Mouse (Mus musculus) liver, embryonic 12.5 days (tissue): Measurements from ENCODE around the gene Nrg3. TPM values are rescaled to one million over a fixed set of nuclear protein-coding genes. Genes with fewer than 3 reads are reported as not detected.
"Not testable (repeated sequence)": the region's sequence is repeated elsewhere in the genome, so short reads cannot be mapped to it uniquely, and the experiment has no call there.

ENCODE experiments used
- ATAC-seq: fragments of 200-750 bp; cut with Nextera tagmentation; 2 replicates; pipeline ENCODE4 v1.8.0; 2017; ENCODE audit warnings: moderate number of reproducible peaks, mild to moderate bottlenecking, moderate library complexity
- H3K27ac ChIP-seq: fragments of 300-500 bp; sonication (generic); 2 replicates; pipeline ENCODE4 v1.5.1; 2016; ENCODE audit warnings: mild to moderate bottlenecking
- H3K27me3 ChIP-seq: fragments of 300-500 bp; sonication (generic); replicated peaks from 2 replicates; pipeline ENCODE4 v1.6.1; 2016; ENCODE audit warnings: mild to moderate bottlenecking, moderate library complexity
- H3K36me3 ChIP-seq: fragments of 300-500 bp; sonication (generic); 2 replicates; pipeline ENCODE4 v1.6.1; 2016; ENCODE audit warnings: mild to moderate bottlenecking, moderate library complexity
- H3K4me1 ChIP-seq: fragments of 300-500 bp; sonication (generic); 2 replicates; pipeline ENCODE4 v1.6.1; 2016
- H3K4me2 ChIP-seq: fragments of 300-500 bp; sonication (generic); 2 replicates; pipeline ENCODE4 v1.6.1; 2016; ENCODE audit warnings: mild to moderate bottlenecking, moderate library complexity
- H3K4me3 ChIP-seq: fragments of 300-500 bp; sonication (generic); 2 replicates; pipeline ENCODE4 v1.5.1; 2016; ENCODE audit warnings: mild to moderate bottlenecking, moderate library complexity
- H3K9ac ChIP-seq: fragments of 300-500 bp; sonication (generic); 2 replicates; pipeline ENCODE4 v1.6.1; 2016; ENCODE audit warnings: mild to moderate bottlenecking, moderate library complexity
- H3K9me3 ChIP-seq: fragments of 300-500 bp; sonication (generic); replicated peaks from 2 replicates; pipeline ENCODE4 v1.6.1; 2016; ENCODE audit warnings: mild to moderate bottlenecking, moderate library complexity
- WGBS: fragments of 180-500 bp; shearing (Covaris S2); methylation state at CpG from one replicate; pipeline ENCODE4 v1.1.7; 2016; ENCODE audit not compliant: insufficient replicate concordance; 5-methylcytosine and 5-hydroxymethylcytosine counted together
- polyA plus RNA-seq: library from polyadenylated mRNA; unstranded; fragments of >200 nt; fragmentation: Nextera tagmentation; extraction: Ambion mirVana; gene quantifications from 2 replicates; pipeline ENCODE4 v1.2.1, GENCODE M21; 2016

Gene Nrg3
- polyA plus RNA-seq, 1 experiment from 2014 or later = not detected

GRCm38 (mm10) chr14:39160140-39160539 lies 312.7 kb downstream of the Nrg3 start:
- Histone ChIP-seq H3K4me2 (no peak overlapping the region), H3K4me3 (no peak overlapping the region), H3K36me3 (no peaks in the 10 kb centered on the region), H3K9ac (no peak overlapping the region), H3K9me3 (no peaks in the 10 kb centered on the region), H3K27ac (no peak overlapping the region), H3K4me1 (no peaks in the 10 kb centered on the region), H3K27me3 (no peaks in the 10 kb centered on the region)
- 57% methylated on average over 3 of the region's 3 CpGs for WGBS
- no peak for ATAC-seq

- Histone ChIP-seq H3K36me3 (no peaks in the 10 kb centered on the region), H3K9ac (no peak overlapping the region), H3K4me2 (no peak overlapping the region), H3K4me3 (no peak overlapping the region), H3K27ac (no peak overlapping the region), H3K27me3 (no peaks in the 10 kb centered on the region), H3K9me3 (no peaks in the 10 kb centered on the region), H3K4me1 (no peaks in the 10 kb centered on the region)
- ATAC-seq = no peak
- WGBS = 16% methylated on average over 1 of the region's 1 CpGs
Measured at GRCm38 (mm10) chr14:39155462-39155861, 317.4 kb downstream of the Nrg3 start.

GRCm38 (mm10) chr14:39129766-39130165 lies 343.1 kb downstream of the Nrg3 start:
- Histone ChIP-seq H3K4me2 (no peak overlapping the region), H3K27me3 (no peaks in the 10 kb centered on the region), H3K9ac (no peak overlapping the region), H3K4me1 (no peaks in the 10 kb centered on the region), H3K9me3 (no peaks in the 10 kb centered on the region), H3K36me3 (no peaks in the 10 kb centered on the region), H3K27ac (no peak overlapping the region), H3K4me3 (no peak overlapping the region)
- WGBS = 75% methylated on average over 2 of the region's 2 CpGs
- ATAC-seq = no peak

- Histone ChIP-seq H3K4me1 (no peaks in the 10 kb centered on the region), H3K27ac (no peak overlapping the region), H3K9me3 (no peaks in the 10 kb centered on the region), H3K9ac (no peak overlapping the region), H3K4me2 (no peak overlapping the region), H3K4me3 (no peak overlapping the region), H3K36me3 (no peaks in the 10 kb centered on the region), H3K27me3 (no peaks in the 10 kb centered on the region)
- ATAC-seq = no peak
- WGBS = 60% methylated on average over 3 of the region's 3 CpGs
Measured at GRCm38 (mm10) chr14:39117977-39118376, 354.9 kb downstream of the Nrg3 start.

GRCm38 (mm10) chr14:39116522-39117231 lies 356.2 kb downstream of the Nrg3 start:
- not testable (repeated sequence) for H3K9me3 ChIP-seq, H3K4me1 ChIP-seq, H3K9ac ChIP-seq, ATAC-seq, H3K27ac ChIP-seq, H3K4me3 ChIP-seq, H3K4me2 ChIP-seq, H3K27me3 ChIP-seq, H3K36me3 ChIP-seq
- WGBS = 67% methylated on average over 3 of the region's 3 CpGs

- WGBS = 79% methylated on average over 3 of the region's 3 CpGs
- no peak overlapping the region for H3K9ac ChIP-seq
- H3K4me2 ChIP-seq = no peak overlapping the region
- H3K27ac ChIP-seq = no peak overlapping the region
- no peaks in the 10 kb centered on the region for H3K4me1 ChIP-seq
- no peaks in the 10 kb centered on the region for H3K36me3 ChIP-seq
- no peak for ATAC-seq
- no peaks in the 10 kb centered on the region for H3K27me3 ChIP-seq
- no peaks in the 10 kb centered on the region for H3K9me3 ChIP-seq
- no peak overlapping the region for H3K4me3 ChIP-seq
Measured at GRCm38 (mm10) chr14:39109566-39109965, 363.3 kb downstream of the Nrg3 start.

GRCm38 (mm10) chr14:39106776-39107175 lies 366.1 kb downstream of the Nrg3 start:
- ATAC-seq = no peak
- H3K4me2 ChIP-seq = no peak overlapping the region
- 62% methylated on average over 3 of the region's 3 CpGs for WGBS
- no peaks in the 10 kb centered on the region for H3K9me3 ChIP-seq
- no peak overlapping the region for H3K4me3 ChIP-seq
- no peaks in the 10 kb centered on the region for H3K36me3 ChIP-seq
- H3K9ac ChIP-seq = no peak overlapping the region
- no peak overlapping the region for H3K27ac ChIP-seq
- no peaks in the 10 kb centered on the region for H3K4me1 ChIP-seq
- no peaks in the 10 kb centered on the region for H3K27me3 ChIP-seq

GRCm38 (mm10) chr14:39095219-39095618 lies 377.7 kb downstream of the Nrg3 start:
- Histone ChIP-seq H3K4me3 (no peak overlapping the region), H3K4me2 (no peak overlapping the region), H3K36me3 (no peaks in the 10 kb centered on the region), H3K27ac (no peak overlapping the region), H3K4me1 (no peaks in the 10 kb centered on the region), H3K9me3 (no peaks in the 10 kb centered on the region), H3K27me3 (no peaks in the 10 kb centered on the region), H3K9ac (no peak overlapping the region)
- ATAC-seq = no peak
- WGBS = 51% methylated on average over 1 of the region's 1 CpGs

GRCm38 (mm10) chr14:39079461-39079860 lies 393.4 kb downstream of the Nrg3 start:
- no peak for ATAC-seq
- Histone ChIP-seq H3K36me3 (no peaks in the 10 kb centered on the region), H3K27ac (no peak overlapping the region), H3K4me3 (no peak overlapping the region), H3K4me1 (no peaks in the 10 kb centered on the region), H3K9me3 (no peaks in the 10 kb centered on the region), H3K27me3 (no peaks in the 10 kb centered on the region), H3K4me2 (no peak overlapping the region), H3K9ac (no peak overlapping the region)
- 59% methylated on average over 1 of the region's 1 CpGs for WGBS

- Histone ChIP-seq H3K27ac (no peak overlapping the region), H3K9ac (no peak overlapping the region), H3K9me3 (no peaks in the 10 kb centered on the region), H3K27me3 (no peaks in the 10 kb centered on the region), H3K4me3 (no peak overlapping the region), H3K4me2 (no peak overlapping the region), H3K4me1 (no peaks in the 10 kb centered on the region), H3K36me3 (no peaks in the 10 kb centered on the region)
- WGBS = 61% methylated on average over 2 of the region's 2 CpGs
- no peak for ATAC-seq
Measured at GRCm38 (mm10) chr14:39051542-39051941, 421.3 kb downstream of the Nrg3 start.

GRCm38 (mm10) chr14:39049021-39049420 lies 423.9 kb downstream of the Nrg3 start:
- 38% methylated on average over 2 of the region's 2 CpGs for WGBS

GRCm38 (mm10) chr14:39044290-39044689 lies 428.6 kb downstream of the Nrg3 start:
- Histone ChIP-seq H3K27me3 (no peaks in the 10 kb centered on the region), H3K9ac (no peak overlapping the region), H3K36me3 (no peaks in the 10 kb centered on the region), H3K4me1 (no peaks in the 10 kb centered on the region), H3K27ac (no peak overlapping the region), H3K4me3 (no peak overlapping the region), H3K9me3 (no peaks in the 10 kb centered on the region), H3K4me2 (no peak overlapping the region)
- ATAC-seq = no peak
- WGBS = 57% methylated on average over 1 of the region's 1 CpGs

More at GRCm38 (mm10) chr14:39049021-39049420, 423.9 kb downstream of the Nrg3 start:
- ATAC-seq = no peak
- Histone ChIP-seq H3K4me2 (no peak overlapping the region), H3K4me3 (no peak overlapping the region), H3K9ac (no peak overlapping the region), H3K27me3 (no peaks in the 10 kb centered on the region), H3K36me3 (no peaks in the 10 kb centered on the region), H3K4me1 (no peaks in the 10 kb centered on the region), H3K27ac (no peak overlapping the region), H3K9me3 (no peaks in the 10 kb centered on the region)

GRCm38 (mm10) chr14:39043793-39044192 lies 429.1 kb downstream of the Nrg3 start:
- Histone ChIP-seq H3K4me3 (no peak overlapping the region), H3K27me3 (no peaks in the 10 kb centered on the region), H3K27ac (no peak overlapping the region), H3K36me3 (no peaks in the 10 kb centered on the region), H3K9me3 (no peaks in the 10 kb centered on the region), H3K4me2 (no peak overlapping the region), H3K9ac (no peak overlapping the region), H3K4me1 (no peaks in the 10 kb centered on the region)
- ATAC-seq = no peak
- 65% methylated on average over 3 of the region's 3 CpGs for WGBS
